Mouse (Mus musculus) heart, embryonic 15.5 days (tissue): ENCODE results near the gene Lax1. TPM values are rescaled to one million over a fixed set of nuclear protein-coding genes. Genes with fewer than 3 reads are reported as not detected.

Experiments used
- ATAC-seq: fragments of 200-750 bp; cut with Nextera tagmentation; replicated peaks from 2 replicates; pipeline ENCODE4 v1.8.0; 2017; ENCODE audit warnings: low read depth, moderate TSS enrichment; ENCODE audit not compliant: insufficient number of reproducible peaks, insufficient read depth, low FRiP score
- H3K27ac ChIP-seq: fragments of 300-500 bp; sonication (generic); 2 replicates; pipeline ENCODE4 v1.5.1; 2015; ENCODE audit warnings: mild to moderate bottlenecking, inconsistent platforms
- H3K27me3 ChIP-seq: fragments of 300-500 bp; sonication (generic); 2 replicates; pipeline ENCODE4 v1.6.1; 2015; ENCODE audit warnings: inconsistent platforms
- H3K36me3 ChIP-seq: fragments of 300-500 bp; sonication (generic); 2 replicates; pipeline ENCODE4 v1.6.1; 2015; ENCODE audit warnings: mild to moderate bottlenecking, inconsistent platforms
- H3K4me1 ChIP-seq: fragments of 300-500 bp; sonication (generic); replicated peaks from 2 replicates; pipeline ENCODE4 v1.6.1; 2015; ENCODE audit warnings: inconsistent platforms
- H3K4me2 ChIP-seq: fragments of 300-500 bp; sonication (generic); 2 replicates; pipeline ENCODE4 v1.6.1; 2015; ENCODE audit warnings: inconsistent platforms, mild to moderate bottlenecking, moderate library complexity
- H3K4me3 ChIP-seq: fragments of 300-500 bp; sonication (generic); 2 replicates; pipeline ENCODE4 v1.5.1; 2015; ENCODE audit warnings: mild to moderate bottlenecking, inconsistent platforms
- H3K9ac ChIP-seq: fragments of 300-500 bp; sonication (generic); 2 replicates; pipeline ENCODE4 v1.6.1; 2015; ENCODE audit warnings: mild to moderate bottlenecking, inconsistent platforms
- H3K9me3 ChIP-seq: fragments of 300-500 bp; sonication (generic); replicated peaks from 2 replicates; pipeline ENCODE4 v1.6.1; 2016; ENCODE audit warnings: inconsistent platforms
- WGBS: fragments of 180-500 bp; shearing (Covaris S2); methylation state at CpG from one replicate; pipeline ENCODE4 v1.1.7; 2015; ENCODE audit warnings: mixed read lengths; 5-methylcytosine and 5-hydroxymethylcytosine counted together
- polyA plus RNA-seq: library from polyadenylated mRNA; unstranded; fragments of >200 nt; fragmentation: Nextera tagmentation; extraction: Ambion mirVana; gene quantifications from 2 replicates; pipeline ENCODE4 v1.2.1, GENCODE M21; 2015

Gene Lax1
- 0.31 and 2.1 TPM in 2 replicates for polyA plus RNA-seq

- Histone ChIP-seq H3K4me1 (peaks cover 19% of the 10 kb centered on the region), H3K4me2 (no peak within 1 kb of the TSS), H3K4me3 (no peak within 1 kb of the TSS; the same call in 1 of the 2 replicates), H3K36me3 (no peaks in the 10 kb centered on the region), H3K27ac (no peak within 1 kb of the TSS), H3K9me3 (no peaks in the 10 kb centered on the region), H3K9ac (no peak within 1 kb of the TSS), H3K27me3 (no peaks in the 10 kb centered on the region)
- WGBS: 26% methylated on average over 6 of the region's 6 CpGs
- no peak for ATAC-seq
These were observed at the start of gene Lax1 for GRCm38 (mm10) chr1:133689897-133690296. TSS of gene Lax1 (minus strand) at chr1:133690108.

- Histone ChIP-seq H3K9me3 (no peaks in the 10 kb centered on the region), H3K4me3 (no peak overlapping the region), H3K4me1 (peaks cover 7% of the 10 kb centered on the region; the same call in 1 of the 2 replicates), H3K36me3 (peaks cover 20% of the 10 kb centered on the region), H3K4me2 (no peak overlapping the region), H3K27me3 (no peaks in the 10 kb centered on the region), H3K9ac (no peak overlapping the region), H3K27ac (no peak overlapping the region)
- ATAC-seq: no peak
- WGBS: 65% methylated on average over 7 of the region's 7 CpGs
These were observed 46.8 kb upstream of the Lax1 start for GRCm38 (mm10) chr1:133736664-133737063.

GRCm38 (mm10) chr1:133735995-133736652 lies 46.2 kb upstream of the Lax1 start:
- Histone ChIP-seq H3K9me3 (no peaks in the 10 kb centered on the region), H3K4me2 (peak overlapping the region; percentile 42), H3K27me3 (no peaks in the 10 kb centered on the region), H3K4me1 (peaks cover 7% of the 10 kb centered on the region; the same call in 1 of the 2 replicates), H3K27ac (no peak overlapping the region), H3K9ac (peak overlapping the region; percentile 51; the same call in 1 of the 2 replicates), H3K36me3 (peaks cover 24% of the 10 kb centered on the region), H3K4me3 (peak overlapping the region; percentile 20; the same call in 1 of the 2 replicates)
- no peak; the same call in 1 of the 2 replicates for ATAC-seq
- WGBS: 25% methylated on average over 17 of the region's 17 CpGs

GRCm38 (mm10) chr1:133732814-133733213 lies 42.9 kb upstream of the Lax1 start:
- no peak overlapping the region for H3K4me3 ChIP-seq
- WGBS: 66% methylated on average over 11 of the region's 11 CpGs
- H3K36me3 ChIP-seq: peaks cover 42% of the 10 kb centered on the region
- H3K9me3 ChIP-seq: no peaks in the 10 kb centered on the region
- no peaks in the 10 kb centered on the region for H3K27me3 ChIP-seq
- ATAC-seq: no peak
- no peak overlapping the region for H3K27ac ChIP-seq
- H3K4me1 ChIP-seq: peaks cover 7% of the 10 kb centered on the region; the same call in 1 of the 2 replicates
- no peak overlapping the region for H3K9ac ChIP-seq
- H3K4me2 ChIP-seq: no peak overlapping the region

GRCm38 (mm10) chr1:133728339-133728738 lies 38.4 kb upstream of the Lax1 start:
- H3K27me3 ChIP-seq: no peaks in the 10 kb centered on the region
- ATAC-seq: no peak
- peaks cover 35% of the 10 kb centered on the region; the same call in 1 of the 2 replicates for H3K36me3 ChIP-seq
- WGBS: 73% methylated on average over 7 of the region's 7 CpGs
- H3K4me3 ChIP-seq: no peak overlapping the region
- H3K4me2 ChIP-seq: no peak overlapping the region
- H3K9ac ChIP-seq: no peak overlapping the region
- no peaks in the 10 kb centered on the region for H3K9me3 ChIP-seq
- no peaks in the 10 kb centered on the region for H3K4me1 ChIP-seq
- H3K27ac ChIP-seq: no peak overlapping the region

- Histone ChIP-seq H3K36me3 (peaks cover 13% of the 10 kb centered on the region), H3K9ac (no peak overlapping the region), H3K4me1 (peaks cover 4% of the 10 kb centered on the region; the same call in 1 of the 2 replicates), H3K27ac (no peak overlapping the region), H3K4me2 (no peak overlapping the region), H3K9me3 (no peaks in the 10 kb centered on the region), H3K27me3 (no peaks in the 10 kb centered on the region), H3K4me3 (no peak overlapping the region)
- WGBS: 88% methylated on average over 7 of the region's 7 CpGs
- no peak for ATAC-seq
These were observed 30.4 kb upstream of the Lax1 start for GRCm38 (mm10) chr1:133720342-133720741.

- no peak overlapping the region for H3K4me2 ChIP-seq
- no peak overlapping the region for H3K4me3 ChIP-seq
- ATAC-seq: no peak
- H3K27me3 ChIP-seq: no peaks in the 10 kb centered on the region
- H3K4me1 ChIP-seq: peaks cover 8% of the 10 kb centered on the region; the same call in 1 of the 2 replicates
- no peak overlapping the region for H3K27ac ChIP-seq
- no peak overlapping the region for H3K9ac ChIP-seq
- peaks cover 13% of the 10 kb centered on the region for H3K36me3 ChIP-seq
- WGBS: 90% methylated on average over 8 of the region's 8 CpGs
- no peaks in the 10 kb centered on the region for H3K9me3 ChIP-seq
These were observed 28.9 kb upstream of the Lax1 start for GRCm38 (mm10) chr1:133718786-133719185.

GRCm38 (mm10) chr1:133718296-133718695 lies 28.4 kb upstream of the Lax1 start:
- WGBS: 60% methylated on average over 3 of the region's 3 CpGs
- no peak overlapping the region for H3K9ac ChIP-seq
- H3K4me1 ChIP-seq: peaks cover 9% of the 10 kb centered on the region; the same call in 1 of the 2 replicates
- no peak overlapping the region for H3K4me3 ChIP-seq
- H3K36me3 ChIP-seq: peaks cover 13% of the 10 kb centered on the region
- H3K27me3 ChIP-seq: no peaks in the 10 kb centered on the region
- H3K27ac ChIP-seq: no peak overlapping the region
- no peak overlapping the region for H3K4me2 ChIP-seq
- no peaks in the 10 kb centered on the region for H3K9me3 ChIP-seq
- ATAC-seq: no peak

GRCm38 (mm10) chr1:133716464-133716863 lies 26.6 kb upstream of the Lax1 start:
- H3K36me3 ChIP-seq: peaks cover 13% of the 10 kb centered on the region
- H3K27me3 ChIP-seq: no peaks in the 10 kb centered on the region
- no peak overlapping the region for H3K9ac ChIP-seq
- H3K4me3 ChIP-seq: no peak overlapping the region
- 22% methylated on average over 7 of the region's 7 CpGs for whole genome bisulfite sequencing
- H3K4me1 ChIP-seq: peaks cover 13% of the 10 kb centered on the region; the same call in 1 of the 2 replicates
- H3K9me3 ChIP-seq: no peaks in the 10 kb centered on the region
- H3K4me2 ChIP-seq: no peak overlapping the region
- no peak overlapping the region for H3K27ac ChIP-seq
- no peak for ATAC-seq

GRCm38 (mm10) chr1:133715191-133715590 lies 25.3 kb upstream of the Lax1 start:
- no peak overlapping the region for H3K4me3 ChIP-seq
- no peak overlapping the region for H3K27ac ChIP-seq
- no peak overlapping the region for H3K9ac ChIP-seq
- no peaks in the 10 kb centered on the region for H3K9me3 ChIP-seq
- ATAC-seq: no peak
- H3K4me1 ChIP-seq: peaks cover 13% of the 10 kb centered on the region; the same call in 1 of the 2 replicates
- H3K27me3 ChIP-seq: no peaks in the 10 kb centered on the region
- H3K36me3 ChIP-seq: peaks cover 7% of the 10 kb centered on the region
- 62% methylated on average over 1 of the region's 1 CpGs for WGBS
- H3K4me2 ChIP-seq: no peak overlapping the region

GRCm38 (mm10) chr1:133713009-133713370 lies 23.1 kb upstream of the Lax1 start:
- no peak overlapping the region for H3K27ac ChIP-seq
- no peak overlapping the region for H3K9ac ChIP-seq
- WGBS: 41% methylated on average over 2 of the region's 2 CpGs
- ATAC-seq: no peak
- no peak overlapping the region for H3K4me3 ChIP-seq
- H3K9me3 ChIP-seq: no peaks in the 10 kb centered on the region
- H3K27me3 ChIP-seq: no peaks in the 10 kb centered on the region
- H3K4me2 ChIP-seq: no peak overlapping the region
- peaks cover 13% of the 10 kb centered on the region; the same call in 1 of the 2 replicates for H3K4me1 ChIP-seq
- H3K36me3 ChIP-seq: no peaks in the 10 kb centered on the region
